Mouse (Mus musculus) neural tube, embryonic 15.5 days (tissue): ENCODE data around the gene Spopl. TPM values are rescaled to one million over a fixed set of nuclear protein-coding genes. Genes with fewer than 3 reads are reported as not detected.
"Not testable (repeated sequence)": the region's sequence is repeated elsewhere in the genome, so short reads cannot be mapped to it uniquely, and the experiment has no call there.

Experiments
- ATAC-seq: fragments of 200-750 bp; cut with Nextera tagmentation; 2 replicates; pipeline ENCODE4 v1.8.0; 2017; ENCODE audit warnings: mild to moderate bottlenecking, moderate TSS enrichment, moderate library complexity; ENCODE audit not compliant: low FRiP score
- H3K27ac ChIP-seq: fragments of 300-500 bp; sonication (generic); replicated peaks from 2 replicates; pipeline ENCODE4 v1.5.1; 2015; ENCODE audit warnings: mild to moderate bottlenecking, inconsistent platforms
- H3K27me3 ChIP-seq: fragments of 300-500 bp; sonication (generic); replicated peaks from 2 replicates; pipeline ENCODE4 v1.6.1; 2015; ENCODE audit warnings: inconsistent platforms
- H3K36me3 ChIP-seq: fragments of 300-500 bp; sonication (generic); 2 replicates; pipeline ENCODE4 v1.6.1; 2015; ENCODE audit warnings: inconsistent platforms
- H3K4me1 ChIP-seq: fragments of 300-500 bp; sonication (generic); 2 replicates; pipeline ENCODE4 v1.6.1; 2015; ENCODE audit warnings: inconsistent platforms
- H3K4me2 ChIP-seq: fragments of 300-500 bp; sonication (generic); 2 replicates; pipeline ENCODE4 v1.6.1; 2015; ENCODE audit warnings: inconsistent platforms, mild to moderate bottlenecking, moderate library complexity
- H3K4me3 ChIP-seq: fragments of 300-500 bp; sonication (generic); replicated peaks from 2 replicates; pipeline ENCODE4 v1.5.1; 2015; ENCODE audit warnings: mild to moderate bottlenecking, inconsistent platforms
- H3K9ac ChIP-seq: fragments of 300-500 bp; sonication (generic); replicated peaks from 2 replicates; pipeline ENCODE4 v1.6.1; 2015; ENCODE audit warnings: mild to moderate bottlenecking, inconsistent platforms
- H3K9me3 ChIP-seq: fragments of 300-500 bp; sonication (generic); replicated peaks from 2 replicates; pipeline ENCODE4 v1.6.1; 2016; ENCODE audit warnings: inconsistent platforms
- WGBS: fragments of 180-500 bp; shearing (Covaris S2); methylation state at CpG from one replicate; pipeline ENCODE4 v1.1.7; 2015; ENCODE audit warnings: mixed read lengths; 5-methylcytosine and 5-hydroxymethylcytosine counted together
- polyA plus RNA-seq: library from polyadenylated mRNA; unstranded; fragments of >200 nt; fragmentation: Nextera tagmentation; extraction: Ambion mirVana; gene quantifications from 2 replicates; pipeline ENCODE4 v1.2.1, GENCODE M21; 2015

Spopl gene
- polyA plus RNA-seq, 1 experiment from 2014 or later = 8.9 TPM

DNA sequence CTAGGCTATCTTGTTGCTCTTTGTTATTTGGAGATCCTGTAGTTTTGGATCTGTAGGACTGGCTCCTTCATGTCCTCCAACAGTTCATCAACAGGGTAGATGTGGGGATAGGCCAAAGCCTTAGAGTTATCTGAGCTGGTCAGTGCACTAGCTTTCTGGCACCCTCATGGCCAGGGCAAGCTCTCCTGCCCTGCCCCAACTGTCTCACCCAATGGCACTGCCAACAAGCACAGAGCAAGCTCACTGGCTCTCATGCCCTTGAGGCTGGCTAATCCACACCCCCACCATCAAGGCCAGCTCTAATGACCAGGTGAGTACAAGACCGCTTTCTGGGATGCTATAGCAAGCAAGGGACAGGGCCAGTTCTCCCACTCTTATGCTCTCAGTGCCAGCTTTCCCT is 24.7 kb downstream of the Spopl start:
- ATAC-seq = no peak
- no peak overlapping the region for H3K9ac ChIP-seq
- no peak overlapping the region for H3K4me3 ChIP-seq
- H3K4me2 ChIP-seq = no peak overlapping the region
- H3K9me3 ChIP-seq = no peaks in the 10 kb centered on the region
- 100% methylated on average over 1 of the region's 1 CpGs for WGBS
- no peaks in the 10 kb centered on the region for H3K36me3 ChIP-seq
- H3K4me1 ChIP-seq = no peaks in the 10 kb centered on the region
- no peak overlapping the region for H3K27ac ChIP-seq
- H3K27me3 ChIP-seq = no peaks in the 10 kb centered on the region

DNA sequence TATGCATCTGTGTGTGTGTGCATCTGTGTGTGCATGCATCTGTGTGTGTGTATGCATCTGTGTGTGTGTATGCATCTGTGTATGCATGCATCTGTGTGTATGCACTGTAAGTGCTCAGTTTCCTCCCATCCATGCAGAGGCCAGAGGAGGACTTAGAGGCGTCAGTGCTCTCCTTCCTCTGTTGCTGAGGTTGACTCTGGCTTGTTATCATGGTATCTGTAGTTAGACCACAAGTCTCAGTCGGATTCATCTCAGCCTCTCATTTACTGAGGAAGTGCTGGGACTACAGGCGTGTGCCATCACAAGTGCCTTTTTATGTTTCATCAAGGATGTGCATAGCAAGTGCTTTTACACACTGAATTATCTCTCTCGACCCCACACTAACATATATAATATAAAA is 31.9 kb downstream of the Spopl start:
- ATAC-seq = no peak
- 92% methylated on average over 4 of the region's 4 CpGs for WGBS
- H3K9ac ChIP-seq = no peak overlapping the region

GRCm38 (mm10) chr2:23527717-23528116 is 44.2 kb downstream of the Spopl start:
- not testable (repeated sequence) for H3K27me3 ChIP-seq, H3K4me1 ChIP-seq, H3K9ac ChIP-seq, ATAC-seq, H3K4me3 ChIP-seq, H3K9me3 ChIP-seq, H3K27ac ChIP-seq, H3K4me2 ChIP-seq
- H3K36me3 ChIP-seq = peaks cover 39% of the 10 kb centered on the region
- WGBS = 98% methylated on average over 2 of the region's 2 CpGs

More for the DNA sequence above, 31.9 kb downstream of the Spopl start:
- no peak overlapping the region for H3K27ac ChIP-seq
- no peaks in the 10 kb centered on the region for H3K9me3 ChIP-seq
- H3K4me3 ChIP-seq = no peak overlapping the region
- no peaks in the 10 kb centered on the region for H3K4me1 ChIP-seq
- no peaks in the 10 kb centered on the region for H3K27me3 ChIP-seq
- H3K4me2 ChIP-seq = no peak overlapping the region
- H3K36me3 ChIP-seq = peaks cover 6% of the 10 kb centered on the region

GRCm38 (mm10) chr2:23505141-23505540 is 66.8 kb downstream of the Spopl start:
- Histone ChIP-seq H3K27ac (no peak overlapping the region), H3K4me3 (no peak overlapping the region), H3K9ac (no peak overlapping the region), H3K4me2 (no peak overlapping the region), H3K27me3 (no peaks in the 10 kb centered on the region), H3K36me3 (peaks cover 10% of the 10 kb centered on the region), H3K4me1 (no peaks in the 10 kb centered on the region), H3K9me3 (no peaks in the 10 kb centered on the region)
- 97% methylated on average over 3 of the region's 3 CpGs for WGBS
- no peak for ATAC-seq

DNA sequence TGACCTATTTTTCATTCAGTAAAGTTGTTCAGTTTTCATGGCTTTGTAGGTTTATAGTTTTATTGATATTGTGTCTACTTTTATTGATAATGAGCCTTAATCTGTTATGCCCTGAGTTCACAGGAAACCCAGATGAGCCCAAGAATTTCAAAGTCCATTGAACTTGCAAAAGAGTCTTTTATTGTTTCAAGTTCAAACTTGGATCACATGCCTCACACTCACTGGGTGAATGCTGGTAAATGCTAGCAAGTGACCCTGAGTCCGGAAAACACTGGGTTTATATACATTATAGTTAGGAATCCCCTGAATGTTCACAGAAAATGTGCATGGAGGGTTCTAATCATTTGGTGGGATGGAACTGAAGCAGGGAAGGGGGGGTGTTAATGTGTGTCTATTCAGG is 90.2 kb downstream of the Spopl start:
- H3K4me1 ChIP-seq = no peaks in the 10 kb centered on the region
- no peak for ATAC-seq
- H3K36me3 ChIP-seq = no peaks in the 10 kb centered on the region
- H3K4me3 ChIP-seq = no peak overlapping the region
- no peak overlapping the region for H3K9ac ChIP-seq
- no peaks in the 10 kb centered on the region for H3K27me3 ChIP-seq
- no peak overlapping the region for H3K27ac ChIP-seq
- H3K4me2 ChIP-seq = no peak overlapping the region
- 93% methylated on average over 1 of the region's 1 CpGs for WGBS
- no peaks in the 10 kb centered on the region for H3K9me3 ChIP-seq

- Histone ChIP-seq H3K4me1 (no peaks in the 10 kb centered on the region), H3K4me3 (no peak overlapping the region), H3K9me3 (no peaks in the 10 kb centered on the region), H3K27me3 (no peaks in the 10 kb centered on the region), H3K4me2 (no peak overlapping the region), H3K9ac (no peak overlapping the region), H3K27ac (no peak overlapping the region), H3K36me3 (no peaks in the 10 kb centered on the region)
- no peak for ATAC-seq
- WGBS = 94% methylated on average over 1 of the region's 1 CpGs
Measured at GRCm38 (mm10) chr2:23467471-23467870, 104.4 kb downstream of the Spopl start.

DNA sequence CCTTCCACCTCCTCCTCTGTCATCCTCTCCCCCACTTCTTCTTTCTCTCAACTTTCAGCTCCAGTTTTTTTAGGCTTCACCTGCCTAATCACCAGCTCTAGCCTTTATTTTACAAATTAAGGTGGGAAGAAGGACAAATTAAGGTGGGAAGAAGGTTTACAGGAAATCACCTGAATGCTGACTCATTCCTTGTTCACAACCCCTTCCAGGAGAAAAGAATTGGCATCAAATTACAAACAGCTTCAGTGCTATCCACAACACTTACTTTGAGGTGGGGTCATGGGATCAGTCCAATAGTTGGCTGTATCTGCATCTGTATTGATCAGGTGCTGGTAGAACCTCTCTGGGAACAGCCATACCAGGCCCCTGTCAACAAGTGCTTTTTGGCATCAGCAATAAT is 114.5 kb downstream of the Spopl start:
- no peak overlapping the region for H3K4me2 ChIP-seq
- H3K27ac ChIP-seq = no peak overlapping the region
- H3K4me3 ChIP-seq = no peak overlapping the region
- H3K9me3 ChIP-seq = no peaks in the 10 kb centered on the region
- no peaks in the 10 kb centered on the region for H3K4me1 ChIP-seq
- H3K9ac ChIP-seq = no peak overlapping the region
- ATAC-seq = no peak
- H3K27me3 ChIP-seq = no peaks in the 10 kb centered on the region
- H3K36me3 ChIP-seq = no peaks in the 10 kb centered on the region
